Mouse (Mus musculus) stomach, embryonic 14.5 days (tissue): Measurements from ENCODE around the gene Prkcb. TPM values are rescaled to one million over a fixed set of nuclear protein-coding genes. Genes with fewer than 3 reads are reported as not detected.

Source experiments
- ATAC-seq: fragments of 200-750 bp; cut with Nextera tagmentation; 2 replicates; pipeline ENCODE4 v1.8.0; 2017; ENCODE audit warnings: low read depth, moderate TSS enrichment; ENCODE audit not compliant: insufficient number of reproducible peaks, insufficient read depth, low FRiP score
- H3K27ac ChIP-seq: fragments of 300-500 bp; sonication (generic); 2 replicates; pipeline ENCODE4 v1.5.1; 2014; ENCODE audit warnings: mild to moderate bottlenecking, low read length, moderate library complexity, mixed read lengths
- H3K27me3 ChIP-seq: fragments of 300-500 bp; sonication (generic); 2 replicates; pipeline ENCODE4 v1.6.1; 2014; ENCODE audit warnings: low read length, control low read depth, mixed read lengths; ENCODE audit not compliant: control insufficient read depth, insufficient read depth
- H3K36me3 ChIP-seq: fragments of 300-500 bp; sonication (generic); 2 replicates; pipeline ENCODE4 v1.6.1; 2014; ENCODE audit warnings: mild to moderate bottlenecking, control low read depth, low read length, moderate library complexity, mixed read lengths; ENCODE audit not compliant: control insufficient read depth, insufficient read depth
- H3K4me1 ChIP-seq: fragments of 300-500 bp; sonication (generic); 2 replicates; pipeline ENCODE4 v1.6.1; 2014; ENCODE audit warnings: low read length, control low read depth, mixed read lengths; ENCODE audit not compliant: control insufficient read depth, insufficient read depth
- H3K4me2 ChIP-seq: fragments of 300-500 bp; sonication (generic); replicated peaks from 2 replicates; pipeline ENCODE4 v1.6.1; 2014; ENCODE audit warnings: low read depth, low read length, control low read depth
- H3K4me3 ChIP-seq: fragments of 300-500 bp; sonication (generic); 2 replicates; pipeline ENCODE4 v1.5.1; 2014; ENCODE audit warnings: low read depth, low read length, control low read depth
- H3K9ac ChIP-seq: fragments of 300-500 bp; sonication (generic); replicated peaks from 2 replicates; pipeline ENCODE4 v1.6.1; 2014; ENCODE audit warnings: low read depth, mild to moderate bottlenecking, control low read depth, low read length, moderate library complexity, mixed read lengths
- H3K9me3 ChIP-seq: fragments of 300-500 bp; sonication (generic); 2 replicates; pipeline ENCODE4 v1.6.1; 2016; ENCODE audit warnings: low read depth, low read length, control low read depth; ENCODE audit not compliant: control insufficient read depth
- WGBS: fragments of 180-500 bp; shearing (Covaris S2); extraction: QIAGEN DNeasy Blood & Tissue Kit; methylation state at CpG from one replicate; pipeline ENCODE4 v1.1.7; 2014; 5-methylcytosine and 5-hydroxymethylcytosine counted together
- polyA plus RNA-seq: library from polyadenylated mRNA; unstranded; fragments of >200 nt; fragmentation: Nextera tagmentation; extraction: Ambion mirVana; gene quantifications from 2 replicates; pipeline ENCODE4 v1.2.1, GENCODE M21; 2014

The Prkcb gene
- polyA plus RNA-seq, 1 experiment from 2014 or later = 18.4 TPM

GRCm38 (mm10) chr7:122247254-122247864, 41.2 kb upstream of the Prkcb start:
- Histone ChIP-seq H3K4me3 (no peak overlapping the region), H3K4me2 (no peak overlapping the region), H3K27me3 (no peaks in the 10 kb centered on the region), H3K27ac (no peak overlapping the region), H3K4me1 (no peaks in the 10 kb centered on the region), H3K9me3 (no peaks in the 10 kb centered on the region), H3K9ac (no peak overlapping the region), H3K36me3 (no peaks in the 10 kb centered on the region)
- WGBS = 74% methylated on average over 10 of the region's 10 CpGs
- ATAC-seq = no peak

DNA sequence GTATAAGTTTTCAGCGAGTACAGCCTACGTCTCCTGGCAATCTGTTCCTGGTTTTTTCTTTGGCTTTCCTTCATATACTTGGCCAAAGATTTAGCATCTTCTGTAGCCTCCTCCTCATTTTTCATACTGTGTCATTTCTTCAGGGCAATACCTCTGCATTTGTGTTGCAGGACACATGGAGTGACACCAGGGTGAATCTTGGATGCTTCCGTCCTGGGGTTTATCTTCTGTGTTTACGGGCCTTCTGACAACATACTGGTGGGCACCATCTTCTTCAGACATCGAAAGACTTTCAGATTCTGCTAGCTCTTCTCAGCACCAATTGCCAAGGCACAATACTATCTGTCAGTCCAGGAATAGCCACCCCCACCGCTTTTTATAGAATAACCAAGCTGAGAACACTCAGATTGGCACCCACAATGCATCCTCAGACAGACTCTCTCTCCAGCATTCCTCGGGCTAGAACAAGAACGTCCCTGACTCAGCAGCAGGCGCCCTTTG, 39.2 kb upstream of the Prkcb start:
- Histone ChIP-seq H3K27me3 (no peaks in the 10 kb centered on the region), H3K4me2 (no peak overlapping the region), H3K9me3 (no peaks in the 10 kb centered on the region), H3K36me3 (no peaks in the 10 kb centered on the region), H3K27ac (no peak overlapping the region), H3K9ac (no peak overlapping the region), H3K4me1 (no peaks in the 10 kb centered on the region), H3K4me3 (no peak overlapping the region)
- no peak for ATAC-seq
- 83% methylated on average over 9 of the region's 9 CpGs for WGBS

- Histone ChIP-seq H3K4me2 (no peak overlapping the region), H3K9me3 (no peaks in the 10 kb centered on the region), H3K9ac (no peak overlapping the region), H3K4me3 (no peak overlapping the region), H3K36me3 (no peaks in the 10 kb centered on the region), H3K27ac (no peak overlapping the region), H3K27me3 (no peaks in the 10 kb centered on the region), H3K4me1 (no peaks in the 10 kb centered on the region)
- peak; percentile 62; the same call in 1 of the 2 replicates for ATAC-seq
- whole genome bisulfite sequencing = 29% methylated on average over 21 of the region's 21 CpGs
Measured at GRCm38 (mm10) chr7:122251197-122252011, 37.1 kb upstream of the Prkcb start.

DNA sequence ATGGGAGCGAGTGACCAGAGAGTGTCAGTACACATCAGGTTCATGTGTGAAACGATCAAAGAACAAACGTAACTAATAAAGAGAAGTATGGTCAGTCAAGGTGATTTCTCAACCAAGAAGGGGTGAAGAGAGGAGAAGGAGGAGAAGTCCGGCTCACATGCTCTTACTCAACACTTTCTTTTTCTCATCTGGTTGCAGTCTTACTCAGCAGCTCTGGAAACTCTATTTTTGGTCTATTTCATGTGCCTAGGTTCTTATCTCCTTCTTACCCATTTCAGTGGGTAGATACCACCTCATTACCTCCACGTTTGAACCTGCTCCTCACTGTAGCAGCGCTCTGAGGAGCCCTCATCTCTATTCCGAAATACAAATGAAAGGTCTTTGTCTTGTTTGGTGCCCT, 31.8 kb upstream of the Prkcb start:
- no peak overlapping the region for H3K9ac ChIP-seq
- H3K36me3 ChIP-seq = no peaks in the 10 kb centered on the region
- no peak overlapping the region for H3K4me3 ChIP-seq
- no peak overlapping the region for H3K4me2 ChIP-seq
- H3K4me1 ChIP-seq = no peaks in the 10 kb centered on the region
- WGBS = 75% methylated on average over 7 of the region's 7 CpGs
- H3K27ac ChIP-seq = no peak overlapping the region
- H3K9me3 ChIP-seq = no peaks in the 10 kb centered on the region
- H3K27me3 ChIP-seq = no peaks in the 10 kb centered on the region
- no peak for ATAC-seq

DNA sequence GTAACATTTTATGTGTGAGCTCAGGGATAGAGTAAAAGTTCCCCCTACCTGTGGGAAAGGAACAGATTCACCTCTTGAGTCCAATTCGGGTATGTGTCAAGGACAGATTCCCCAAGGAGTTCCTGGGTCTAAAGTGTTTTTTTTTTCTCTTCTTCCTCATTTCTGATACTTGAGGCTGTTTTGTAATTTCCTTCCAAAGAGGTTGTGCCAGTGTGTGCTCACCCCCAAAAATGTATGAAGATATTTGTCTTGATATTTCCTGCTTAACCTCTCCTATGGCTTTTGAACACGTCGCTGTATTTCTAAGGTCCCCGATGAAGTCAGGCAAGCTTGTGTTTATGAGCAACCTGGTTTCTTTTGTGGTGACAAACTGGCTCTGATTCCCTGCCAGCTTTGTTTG, 30.0 kb upstream of the Prkcb start:
- 85% methylated on average over 4 of the region's 4 CpGs for WGBS
- Histone ChIP-seq H3K9me3 (no peaks in the 10 kb centered on the region), H3K27me3 (no peaks in the 10 kb centered on the region), H3K4me2 (no peak overlapping the region), H3K27ac (no peak overlapping the region), H3K36me3 (no peaks in the 10 kb centered on the region), H3K9ac (no peak overlapping the region), H3K4me1 (no peaks in the 10 kb centered on the region), H3K4me3 (no peak overlapping the region)
- no peak for ATAC-seq

GRCm38 (mm10) chr7:122260055-122260602, 28.4 kb upstream of the Prkcb start:
- H3K4me1 ChIP-seq = no peaks in the 10 kb centered on the region
- H3K36me3 ChIP-seq = no peaks in the 10 kb centered on the region
- H3K27ac ChIP-seq = no peak overlapping the region
- no peak overlapping the region for H3K4me3 ChIP-seq
- no peak for ATAC-seq
- H3K4me2 ChIP-seq = no peak overlapping the region
- WGBS = 78% methylated on average over 5 of the region's 5 CpGs
- no peaks in the 10 kb centered on the region for H3K9me3 ChIP-seq
- no peak overlapping the region for H3K9ac ChIP-seq
- H3K27me3 ChIP-seq = no peaks in the 10 kb centered on the region

DNA sequence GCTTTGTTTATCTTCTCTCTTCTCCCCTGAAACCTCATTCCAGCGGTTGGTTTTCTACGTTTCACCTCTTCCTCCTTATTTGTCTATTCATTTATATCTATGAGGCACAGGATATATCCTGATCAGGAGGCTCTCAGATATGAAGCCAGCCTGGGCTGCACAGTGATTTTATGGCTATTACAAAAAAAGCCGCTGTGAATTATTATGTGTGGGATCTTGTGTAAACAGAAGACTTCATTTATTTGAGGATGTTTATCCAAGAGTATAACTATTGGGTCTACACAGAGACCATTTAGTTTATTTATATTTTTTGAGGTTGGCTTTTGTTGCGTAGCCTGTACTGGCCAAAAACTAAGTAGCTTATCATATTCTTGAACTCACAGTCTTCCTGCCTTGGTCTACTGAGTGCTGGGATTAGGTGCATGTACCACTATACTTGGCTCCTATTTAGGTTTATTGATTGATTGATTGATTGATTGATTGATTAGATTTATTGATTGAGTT, 19.5 kb upstream of the Prkcb start:
- Histone ChIP-seq H3K27ac (no peak overlapping the region), H3K4me2 (no peak overlapping the region), H3K36me3 (no peaks in the 10 kb centered on the region), H3K9me3 (no peaks in the 10 kb centered on the region), H3K9ac (no peak overlapping the region), H3K4me3 (no peak overlapping the region), H3K27me3 (no peaks in the 10 kb centered on the region), H3K4me1 (no peaks in the 10 kb centered on the region)
- ATAC-seq = no peak
- WGBS = 53% methylated on average over 4 of the region's 4 CpGs

DNA sequence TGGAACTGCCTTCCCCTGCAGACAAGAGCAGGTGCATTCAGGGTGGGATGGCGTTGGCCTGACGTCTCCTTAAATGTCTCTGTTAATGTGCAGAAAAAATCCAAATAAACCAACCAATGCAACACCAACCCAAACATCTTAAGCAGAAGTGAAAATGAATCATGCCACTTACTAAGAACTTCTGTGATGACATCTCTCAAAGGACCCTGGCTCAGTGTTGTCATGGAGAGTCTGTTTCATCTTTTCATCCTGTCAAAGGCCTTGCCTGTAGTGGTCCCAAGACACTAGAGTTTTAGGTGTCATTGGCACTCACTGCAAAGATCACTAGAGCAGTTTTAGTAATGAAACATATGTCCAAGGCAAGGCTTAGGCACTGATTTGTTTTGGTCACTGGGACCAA, 16.2 kb upstream of the Prkcb start:
- H3K36me3 ChIP-seq = no peaks in the 10 kb centered on the region
- no peak overlapping the region for H3K27ac ChIP-seq
- H3K4me3 ChIP-seq = no peak overlapping the region
- no peak for ATAC-seq
- H3K4me2 ChIP-seq = no peak overlapping the region
- 70% methylated on average over 2 of the region's 2 CpGs for WGBS
- H3K9me3 ChIP-seq = no peaks in the 10 kb centered on the region
- H3K9ac ChIP-seq = no peak overlapping the region
- H3K4me1 ChIP-seq = no peaks in the 10 kb centered on the region
- H3K27me3 ChIP-seq = no peaks in the 10 kb centered on the region
